Mouse (Mus musculus) adipocyte (in vitro differentiated cells): ENCODE measurements at regions not wholly inside any gene's neighbourhood (a gene's known extent, or its start where the extent isn't known, plus 50 kb on each side); places are given as distances from the start of the nearest gene placed in this dataset.
"Not testable (repeated sequence)": the region's sequence is repeated elsewhere in the genome, so short reads cannot be mapped to it uniquely, and the experiment has no call there.

Experiments
- DNase-seq: peaks from one replicate; pipeline ENCODE4 v3.0.0-alpha.2; 2016; ENCODE audit warnings: low spot score

DNA sequence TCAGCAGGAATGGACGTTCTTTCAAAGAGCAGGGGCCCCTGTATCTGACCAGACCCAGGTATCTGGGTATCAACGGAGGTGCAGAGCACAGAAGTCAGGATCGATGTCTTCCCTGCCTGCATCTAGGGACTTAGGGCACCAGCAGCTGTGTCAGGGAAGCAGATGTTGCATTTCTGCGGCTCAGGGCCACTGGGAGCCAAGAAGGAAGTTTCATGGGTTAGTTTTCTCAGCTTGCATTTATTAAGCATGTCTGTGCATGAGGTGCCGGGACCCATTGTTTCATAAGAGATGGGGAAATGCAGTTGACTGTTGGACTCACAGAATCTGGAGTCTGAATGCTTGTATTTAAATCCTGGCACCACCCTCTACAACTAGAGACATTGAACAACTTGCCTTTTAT is 71.3 kb upstream of the Spon1 start:
- no peak for DNase-seq

- no peak for DNase-seq
These were observed 59.9 kb upstream of the Spon1 start for GRCm38 (mm10) chr7:113705929-113706328.

DNA sequence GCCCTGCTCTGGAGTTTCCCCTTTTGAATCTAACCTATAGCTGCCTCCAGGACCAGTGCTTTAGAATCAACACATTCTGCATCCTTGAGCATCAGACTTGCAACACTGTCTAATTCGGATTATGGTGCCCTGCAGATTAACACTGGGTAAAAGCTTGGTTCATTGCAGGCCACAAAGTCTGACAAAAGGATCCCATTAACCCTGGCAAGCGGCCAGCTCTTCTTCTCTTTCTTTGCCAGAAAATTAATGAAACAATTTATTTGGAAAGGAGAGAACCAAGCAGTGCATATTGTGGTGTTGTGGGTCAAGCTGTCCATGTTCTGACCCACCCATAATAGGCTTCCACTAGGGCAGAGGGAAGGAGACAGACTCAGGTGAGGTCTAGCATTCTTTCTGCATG is 58.2 kb upstream of the Spon1 start:
- DNase-seq = no peak

DNA sequence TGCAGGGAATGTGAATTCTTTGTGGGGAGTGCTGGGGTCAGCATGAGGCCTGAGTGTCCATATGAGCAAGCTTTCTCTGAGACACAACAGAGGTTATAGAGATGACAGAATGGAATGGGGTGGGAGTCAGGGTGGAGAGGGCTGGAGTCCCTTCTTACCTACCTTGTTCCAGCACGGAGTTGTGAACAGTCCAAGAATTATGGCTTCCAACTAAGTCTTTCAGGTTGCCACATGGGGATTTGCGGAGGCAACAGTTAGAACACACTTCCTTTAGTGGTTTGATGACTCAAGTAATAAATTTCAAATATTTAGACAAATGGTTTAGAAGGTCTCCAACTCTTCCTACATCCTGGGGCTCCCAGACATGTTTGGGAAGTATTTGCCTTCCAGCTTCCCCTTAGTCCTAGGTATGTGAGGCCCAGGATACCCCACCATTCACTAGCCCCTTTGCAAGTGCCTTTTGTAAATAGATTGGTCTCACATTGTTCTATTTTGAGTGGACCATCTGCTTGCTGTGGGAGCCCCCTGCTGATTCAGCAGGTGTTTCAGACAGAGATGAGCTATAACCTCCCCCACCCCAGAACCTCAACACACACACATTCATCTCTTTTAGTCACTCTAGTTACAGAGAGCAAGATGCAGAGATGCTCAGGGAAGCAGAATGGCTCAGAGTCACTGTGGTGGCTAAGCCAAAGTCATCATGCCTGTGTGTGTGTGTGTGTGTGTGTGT is 55.1 kb upstream of the Spon1 start:
- no peak for DNase-seq

DNA sequence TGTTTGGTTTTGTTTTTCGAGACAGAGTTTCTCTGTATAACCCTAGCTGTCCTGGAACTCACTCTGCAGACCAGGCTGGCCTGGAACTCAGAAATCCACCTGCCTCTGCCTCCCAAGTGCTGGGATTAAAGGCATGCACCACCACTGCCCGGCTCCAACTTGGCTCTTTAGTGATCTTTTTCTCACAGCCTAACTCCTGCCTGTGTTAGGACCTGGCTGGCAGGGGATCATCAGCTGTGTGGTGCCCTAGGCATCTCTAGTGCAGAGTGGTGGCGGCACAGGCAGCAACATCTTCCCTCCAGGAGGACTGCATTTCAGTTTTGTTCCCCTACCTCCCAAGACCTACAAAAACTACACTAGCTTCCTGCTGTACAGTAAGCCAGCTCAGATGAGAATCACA is 54.4 kb upstream of the Spon1 start:
- DNase-seq = not testable (repeated sequence)
